Mouse (Mus musculus): ENCODE measurements around the gene Rcan1.

Gene Rcan1

DNA sequence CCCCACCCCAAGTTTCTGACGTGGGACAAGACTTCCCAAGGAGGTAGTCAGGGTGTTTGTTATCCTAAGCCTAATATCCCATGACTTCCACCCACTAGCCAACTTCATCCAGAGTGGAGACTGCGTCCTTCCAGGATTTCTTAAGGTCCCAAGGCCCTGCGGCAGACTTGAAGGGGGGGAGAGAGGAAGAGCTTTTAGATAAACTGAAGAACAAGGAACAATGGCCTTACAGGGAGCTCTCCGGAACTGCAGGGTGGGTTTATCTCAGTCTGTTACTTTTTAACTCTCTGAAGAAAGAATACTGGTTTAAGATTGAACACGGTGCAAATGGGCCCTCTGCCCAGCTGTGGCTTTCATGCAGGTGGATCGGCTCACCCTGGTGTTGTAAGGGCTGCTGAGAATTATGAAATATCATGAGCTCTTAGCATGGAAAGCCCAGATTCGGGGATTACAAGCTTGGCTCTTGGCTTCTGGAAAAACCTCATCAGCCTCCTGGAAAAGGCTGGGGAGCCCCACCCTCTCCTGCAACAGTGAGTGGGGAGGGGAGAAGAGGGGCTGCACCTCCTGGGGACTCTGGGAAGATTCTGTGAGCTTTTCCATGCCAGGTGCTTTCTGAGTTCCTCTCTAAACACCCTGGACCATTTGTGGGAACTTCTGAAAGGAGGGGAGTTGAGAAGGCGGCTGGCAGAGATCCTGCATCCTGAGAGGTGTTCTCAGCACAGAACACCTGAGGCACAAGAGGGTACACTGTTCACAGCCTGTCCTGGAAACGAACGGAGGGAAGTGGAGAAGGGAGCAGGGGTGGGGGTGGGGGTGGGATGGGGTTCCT lies 72.7 kb downstream of the Rcan1 start:
- DNase-seq, result no peak

DNA sequence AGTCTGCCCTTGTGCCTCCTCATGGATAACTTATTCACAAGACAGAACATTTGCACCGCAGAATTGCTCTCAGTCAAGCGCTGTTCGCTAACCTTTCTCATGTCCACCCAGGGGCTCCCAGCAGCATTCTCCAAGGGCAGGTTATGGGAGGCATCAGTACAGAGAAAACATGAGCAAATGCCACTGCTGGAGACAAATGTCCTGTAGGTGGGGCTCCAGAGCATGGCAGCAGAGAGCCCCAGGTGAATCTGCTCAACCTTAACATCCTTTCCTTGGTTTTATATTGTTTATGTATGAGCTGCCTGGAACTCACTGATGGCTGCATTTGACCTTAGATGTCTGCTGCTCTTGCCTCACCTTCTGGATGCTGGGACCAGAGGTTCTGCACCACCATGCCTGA lies 76.9 kb downstream of the Rcan1 start:
- no peak for DNase-seq

DNA sequence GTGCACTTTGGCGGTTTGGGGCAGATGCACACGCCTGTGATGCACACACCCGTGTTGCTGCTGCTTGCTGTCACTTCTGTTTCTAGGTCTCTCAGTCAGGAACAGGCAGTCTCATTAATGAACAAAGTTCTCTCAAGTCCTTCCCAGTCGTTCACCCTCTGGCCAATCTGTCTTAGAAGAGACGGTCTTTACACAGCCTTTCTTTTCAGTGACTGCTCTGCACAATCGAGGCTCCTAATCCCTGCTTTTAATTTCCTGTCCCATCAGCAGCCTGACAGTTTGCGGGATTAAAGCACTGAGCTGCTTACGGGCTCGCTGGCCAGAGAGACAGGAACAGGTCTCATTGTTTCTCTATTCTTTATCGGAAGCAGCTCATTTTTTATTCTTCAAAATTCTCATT lies 83.0 kb downstream of the Rcan1 start:
- DNase-seq, result no peak

DNA sequence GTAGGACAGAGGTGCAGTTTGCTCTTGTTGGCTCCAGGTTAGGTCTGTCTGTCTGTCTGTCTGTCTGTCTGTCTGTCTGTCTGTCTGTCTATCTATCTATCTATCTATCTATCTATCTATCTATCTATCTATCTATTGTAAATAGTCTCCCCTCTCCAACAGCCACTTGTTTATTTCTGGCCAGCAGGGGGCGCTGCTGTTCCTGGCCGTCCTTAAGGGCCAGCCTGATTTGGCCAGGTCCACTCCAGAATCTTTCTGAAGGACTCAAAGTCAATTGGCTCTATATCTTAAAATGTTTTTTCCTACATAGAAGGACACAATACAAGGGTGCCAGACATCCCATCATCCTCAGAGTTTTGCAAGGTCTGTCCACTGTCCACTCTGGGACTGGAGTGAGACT lies 85.6 kb downstream of the Rcan1 start:
- peak; percentile 83 to 85 for DNase-seq

DNA sequence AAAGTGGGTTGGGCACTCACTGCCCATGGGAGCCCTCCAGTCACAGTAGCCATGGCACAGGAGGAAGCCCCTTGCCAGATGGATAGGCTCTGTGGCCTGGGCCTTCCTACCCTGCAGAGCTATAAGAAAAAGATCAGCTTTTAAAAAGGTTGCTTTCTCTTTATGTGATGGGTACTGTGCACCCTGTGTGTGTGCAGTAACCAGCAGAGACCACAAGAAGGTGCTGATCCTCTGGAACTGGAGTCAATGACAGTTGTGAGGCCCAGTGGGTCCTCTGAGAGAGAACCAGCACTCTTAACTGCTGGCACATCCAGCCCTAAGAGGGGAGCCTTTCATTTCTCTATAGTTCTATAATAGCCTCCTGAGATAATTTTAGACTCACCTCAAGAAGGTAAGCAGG lies 87.3 kb downstream of the Rcan1 start:
- no peak for DNase-seq

DNA sequence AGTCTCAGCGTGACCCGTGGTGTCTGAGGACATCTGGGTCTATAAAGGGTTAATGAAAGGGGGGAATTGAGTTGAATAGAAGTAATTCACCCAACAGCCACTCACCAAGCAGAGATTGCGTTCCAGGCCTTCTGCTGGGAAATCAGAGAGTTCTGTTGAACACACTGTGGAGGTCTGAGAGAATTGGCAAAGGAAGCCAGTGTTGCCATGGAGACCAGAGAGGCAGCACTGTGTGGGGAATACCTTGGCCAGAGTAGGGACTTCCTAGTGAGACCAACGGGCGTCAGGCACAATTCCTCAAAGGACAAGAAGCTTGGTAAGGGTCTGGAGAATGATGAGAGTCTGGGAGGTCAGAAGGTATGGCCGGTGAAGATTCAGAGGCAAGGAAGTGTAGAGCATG lies 88.2 kb downstream of the Rcan1 start:
- peak; percentile 76 to 85 for DNase-seq

DNA sequence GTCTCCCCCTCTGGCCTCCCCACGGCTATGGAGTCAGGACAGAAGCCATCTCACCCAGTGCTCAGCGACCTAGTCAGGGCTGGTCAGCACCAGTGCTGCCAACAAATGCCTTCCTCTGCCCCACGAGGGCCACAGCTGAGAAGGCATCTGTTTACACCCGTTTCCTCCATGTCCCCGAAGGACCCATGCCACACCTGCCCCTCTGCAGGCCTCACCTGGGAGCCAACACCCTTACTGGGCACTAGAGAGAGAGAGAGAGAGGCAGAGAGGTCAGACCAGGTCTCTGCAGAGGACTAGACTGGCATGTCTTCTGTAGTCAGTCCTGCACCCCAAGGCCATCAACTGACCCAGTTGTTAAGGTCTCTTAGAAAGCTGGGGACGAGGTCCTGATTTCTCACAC lies 89.6 kb downstream of the Rcan1 start:
- no peak for DNase-seq

DNA sequence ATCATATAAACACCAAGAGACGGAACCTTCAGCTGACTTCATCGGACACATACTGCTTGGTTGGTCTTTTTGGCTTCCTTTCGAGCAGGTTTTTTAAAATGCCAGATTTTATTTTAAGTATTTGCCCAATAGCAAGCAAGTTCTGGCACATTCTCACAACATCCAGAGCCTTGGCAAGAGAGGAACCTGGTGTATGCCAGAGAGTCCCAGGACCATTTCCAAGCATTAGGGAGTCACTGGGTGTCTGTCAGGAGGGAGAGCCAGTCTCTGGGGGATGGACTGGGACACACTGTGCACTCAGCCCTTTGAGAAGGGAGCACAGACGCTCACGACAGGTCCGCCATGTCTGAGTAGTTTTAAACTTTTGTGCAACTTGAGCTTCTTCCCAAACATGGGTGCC lies 93.7 kb downstream of the Rcan1 start:
- peak in 1 of 2 experiments; percentile 41 for DNase-seq

DNA sequence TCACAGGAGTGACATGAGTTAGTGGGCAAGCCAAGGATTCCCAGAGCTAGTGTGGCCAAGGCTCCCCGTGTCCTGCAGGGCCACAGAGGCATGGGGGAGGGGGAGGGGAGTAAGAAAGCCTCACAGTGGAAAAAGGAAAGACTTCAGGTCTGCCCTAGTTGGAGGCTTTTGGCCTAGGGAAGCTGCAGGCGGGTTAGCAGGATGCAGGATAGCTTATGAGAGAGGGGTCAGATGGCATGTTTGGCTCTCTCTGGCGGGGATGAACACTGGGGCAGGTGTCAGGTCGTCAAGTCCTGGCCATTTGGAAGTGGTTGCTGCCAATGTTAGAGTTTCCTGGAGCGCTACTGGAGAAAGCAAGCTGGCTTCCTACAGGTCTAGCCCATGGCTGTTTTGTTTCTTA lies 99.0 kb downstream of the Rcan1 start:
- peak; percentile 77 to 83 for DNase-seq

DNA sequence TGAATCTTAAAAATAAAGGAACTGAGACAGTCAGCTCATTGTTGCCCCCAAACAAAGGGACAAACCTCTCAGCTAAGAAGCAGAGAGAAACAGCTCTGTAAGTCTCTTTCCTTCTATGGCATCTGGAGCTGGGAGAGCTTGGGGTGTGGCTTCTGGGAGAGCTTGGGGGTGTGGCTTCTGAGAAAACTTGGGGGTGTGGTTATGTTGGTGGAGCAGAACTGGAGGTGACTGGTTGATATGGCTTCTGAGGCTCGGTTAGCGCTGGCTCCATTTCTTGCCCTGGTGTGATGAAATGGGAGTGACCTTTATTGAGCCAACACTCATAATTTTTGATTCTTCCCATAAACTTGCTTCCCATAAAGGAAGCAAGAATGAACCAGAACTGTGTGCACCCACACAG lies 101.4 kb downstream of the Rcan1 start:
- no peak for DNase-seq

DNA sequence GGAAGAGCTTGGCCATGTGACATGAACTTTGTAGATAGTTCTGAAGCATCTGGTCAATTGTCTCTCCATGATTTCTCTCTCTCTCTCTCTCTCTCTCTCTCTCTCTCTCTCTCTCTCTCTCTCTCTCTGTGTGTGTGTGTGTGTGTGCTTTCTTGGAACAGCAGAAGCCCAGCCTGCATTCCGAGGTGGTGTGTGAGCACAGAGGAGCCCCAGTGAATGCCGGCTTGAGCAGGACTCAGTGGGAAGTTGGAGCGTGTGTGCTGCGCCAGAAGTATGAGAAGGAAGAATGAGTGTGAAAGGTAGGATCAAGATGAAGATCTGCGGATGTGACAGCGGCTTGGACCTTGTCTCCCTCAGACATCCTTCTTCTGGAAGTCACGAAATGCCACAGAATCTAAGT lies 105.2 kb downstream of the Rcan1 start:
- DNase-seq, result no peak

DNA sequence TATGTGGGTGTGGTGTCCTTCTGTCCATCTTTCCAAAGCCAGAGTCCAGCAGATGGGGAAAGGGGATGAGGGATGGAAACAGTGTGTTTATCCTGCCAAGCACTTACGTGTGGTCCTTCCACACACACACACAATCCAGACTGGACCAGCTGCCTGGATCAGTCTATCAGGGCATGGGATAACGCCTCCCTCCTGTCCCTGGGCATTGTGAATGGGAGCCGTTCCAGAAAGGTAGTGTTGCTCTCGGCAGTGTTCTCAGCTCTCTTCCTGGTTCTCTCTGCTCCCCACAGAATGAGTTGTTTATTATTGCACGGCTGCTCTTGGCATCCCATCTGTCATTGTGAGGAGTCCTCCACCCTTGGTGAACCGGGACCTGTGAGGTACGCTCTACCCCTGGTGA lies 110.0 kb downstream of the Rcan1 start:
- peak; percentile 72 to 78 for DNase-seq

DNA sequence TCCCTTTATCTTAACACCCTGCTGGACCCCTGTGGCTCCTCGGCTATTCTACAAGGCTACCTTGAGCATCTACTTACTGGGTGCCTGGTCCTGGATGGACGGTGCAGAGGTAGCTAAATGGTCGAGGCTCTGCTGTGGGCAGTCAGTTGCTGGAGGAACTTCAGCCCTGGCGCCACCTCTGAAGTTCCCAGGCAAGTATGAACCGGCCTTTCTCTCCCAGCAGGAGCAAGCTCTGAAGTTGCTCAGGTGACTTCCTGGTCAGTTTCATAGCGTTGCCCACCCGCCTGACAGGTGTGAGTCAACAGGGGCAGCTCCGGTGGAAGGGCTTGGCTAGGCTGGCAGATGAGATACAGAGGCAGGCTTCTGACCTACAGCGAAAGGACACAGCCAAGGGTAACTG lies 111.4 kb downstream of the Rcan1 start, which contains the start of gene Kcne1:
TSS of gene Kcne1 (minus strand) at position 240 of the 400 bp plus-strand sequence.
- DNase-seq, result no peak

DNA sequence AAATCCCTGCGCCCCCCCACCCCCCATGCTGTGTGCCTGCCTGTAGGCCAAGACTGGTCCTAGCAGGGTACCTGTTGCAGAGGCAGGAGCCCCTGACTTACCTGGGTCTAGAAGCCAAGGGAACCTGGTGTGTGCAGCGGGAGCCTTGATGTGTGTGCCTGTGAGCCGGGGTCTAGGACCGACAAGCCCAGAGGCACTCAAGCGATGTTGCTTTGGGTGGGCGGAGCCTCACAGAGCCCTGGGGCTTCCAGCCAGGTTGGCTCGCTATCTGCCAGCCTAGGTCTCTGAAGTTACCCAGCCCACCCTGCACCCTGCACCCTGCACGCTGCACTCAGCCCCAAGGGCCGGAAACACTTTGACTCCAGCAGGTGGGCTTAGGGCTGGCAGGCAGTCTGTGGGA lies 111.9 kb downstream of the Rcan1 start:
- peak in 1 of 2 experiments; percentile 49 for DNase-seq

DNA sequence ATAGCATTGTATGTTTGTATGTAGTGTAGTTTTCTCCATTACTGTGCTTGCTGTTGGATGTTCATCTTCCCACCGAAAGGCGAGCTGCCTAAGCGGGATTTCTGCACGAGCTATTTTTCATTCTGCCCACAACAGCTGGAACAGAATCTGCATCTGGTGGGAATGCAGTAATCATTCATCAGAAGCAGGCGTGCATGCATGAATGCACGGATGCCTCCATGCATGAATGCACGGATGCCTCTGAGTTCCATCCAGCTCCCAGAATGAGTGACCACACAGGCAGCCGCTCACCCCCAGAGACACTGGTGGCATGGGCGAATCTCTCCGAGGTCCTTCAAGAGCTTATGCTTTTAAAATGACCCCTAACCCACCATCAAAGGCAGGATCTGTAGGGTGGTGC lies 113.1 kb downstream of the Rcan1 start:
- peak in 1 of 2 experiments; percentile 41 for DNase-seq

DNA sequence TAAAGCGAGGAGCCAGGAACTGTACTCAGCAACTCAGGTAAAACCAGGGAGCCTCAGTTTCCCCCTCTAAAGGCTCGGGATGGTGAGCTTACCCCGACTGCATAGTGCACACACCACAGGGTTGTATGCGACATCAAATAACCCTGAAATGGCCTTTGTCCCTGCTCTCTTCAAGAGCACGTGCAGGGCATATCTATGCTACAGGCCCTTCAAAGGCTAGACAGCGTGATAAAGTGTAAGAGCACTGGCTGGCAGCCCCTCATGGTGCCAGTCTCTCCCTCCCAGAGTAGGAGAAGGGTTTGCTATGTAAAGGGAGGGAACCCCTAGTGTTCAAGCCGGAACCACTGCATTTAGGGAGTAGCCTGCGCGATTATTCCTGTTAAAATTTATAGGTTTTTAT lies 113.6 kb downstream of the Rcan1 start:
- DNase-seq, result no peak

DNA sequence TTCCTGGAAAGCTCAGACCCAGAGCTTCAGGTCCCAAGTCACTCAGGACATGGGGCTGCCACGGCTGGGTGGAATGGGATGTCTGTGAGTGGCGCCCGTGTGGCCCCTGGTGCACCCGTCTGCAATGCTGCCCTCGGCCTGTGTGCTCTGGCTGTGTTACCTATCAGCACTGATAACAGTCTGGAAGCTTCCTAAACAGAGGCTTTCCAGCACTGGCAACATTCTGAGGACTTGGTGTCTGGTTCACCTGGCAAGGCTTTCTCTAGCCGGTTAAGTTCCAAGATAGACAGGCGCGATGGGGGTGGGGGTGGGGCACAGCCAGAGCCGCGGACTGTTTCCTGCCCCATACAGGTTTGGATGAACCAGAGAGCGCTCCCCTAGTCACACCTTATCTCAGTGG lies 114.7 kb downstream of the Rcan1 start:
- DNase-seq, result no peak

DNA sequence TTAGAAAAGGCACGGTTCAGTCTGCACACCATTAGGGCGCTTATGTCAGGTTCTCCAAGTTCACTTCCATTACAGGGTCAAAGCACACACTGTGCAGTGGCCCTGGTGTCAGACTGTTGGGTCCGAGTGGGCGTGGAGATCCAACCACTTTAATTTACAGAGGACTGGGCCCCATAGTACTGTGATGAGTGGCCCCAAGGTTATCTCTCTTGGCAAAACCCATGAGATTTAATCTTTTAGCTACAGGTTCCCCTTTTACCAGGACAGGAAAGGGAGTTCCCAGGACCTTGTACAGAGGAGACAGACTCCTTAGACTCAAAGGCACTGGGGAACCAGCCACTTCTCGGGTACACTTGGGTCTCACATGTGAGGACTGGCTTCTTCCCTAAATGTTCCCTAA lies 115.3 kb downstream of the Rcan1 start:
- DNase-seq, result no peak

DNA sequence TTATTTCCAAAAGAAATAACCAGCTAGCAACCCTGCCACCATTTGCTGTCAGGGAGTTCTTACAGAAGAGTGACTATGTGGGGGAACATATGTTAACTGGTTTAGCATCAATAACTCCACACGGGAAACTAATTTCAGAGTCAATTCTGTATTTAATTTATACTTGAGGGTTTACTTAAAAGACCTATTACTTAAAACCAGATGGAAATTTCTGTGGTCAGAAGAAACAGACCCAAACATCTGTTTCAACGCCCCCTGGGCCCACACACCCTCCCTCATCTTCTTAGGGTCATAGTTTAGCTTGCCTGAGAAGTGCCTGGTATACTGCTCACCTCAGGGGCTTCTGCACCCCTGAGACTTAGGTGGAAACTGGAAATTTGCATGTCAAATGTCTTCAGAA lies 116.8 kb downstream of the Rcan1 start:
- no peak for DNase-seq

DNA sequence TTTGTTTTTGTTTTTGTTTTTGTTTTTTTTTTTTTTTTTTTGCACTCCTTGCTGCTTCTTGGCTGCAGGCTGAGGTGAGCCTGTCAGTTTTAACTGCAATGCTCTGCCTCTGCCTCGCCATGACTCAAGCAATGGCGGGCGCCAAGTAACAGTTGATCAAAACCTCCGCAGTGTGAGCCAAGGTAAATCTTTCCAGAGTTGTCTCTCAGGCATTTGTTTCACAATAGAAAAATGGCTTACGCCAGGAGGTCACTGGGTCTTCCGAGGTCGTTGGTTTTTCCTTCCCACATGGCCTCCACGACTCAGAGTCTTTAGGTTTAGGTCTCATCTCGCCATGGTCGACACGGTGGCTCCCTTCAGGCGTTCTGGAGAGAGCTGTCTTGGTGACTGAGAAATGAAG lies 117.4 kb downstream of the Rcan1 start:
- no peak for DNase-seq

DNA sequence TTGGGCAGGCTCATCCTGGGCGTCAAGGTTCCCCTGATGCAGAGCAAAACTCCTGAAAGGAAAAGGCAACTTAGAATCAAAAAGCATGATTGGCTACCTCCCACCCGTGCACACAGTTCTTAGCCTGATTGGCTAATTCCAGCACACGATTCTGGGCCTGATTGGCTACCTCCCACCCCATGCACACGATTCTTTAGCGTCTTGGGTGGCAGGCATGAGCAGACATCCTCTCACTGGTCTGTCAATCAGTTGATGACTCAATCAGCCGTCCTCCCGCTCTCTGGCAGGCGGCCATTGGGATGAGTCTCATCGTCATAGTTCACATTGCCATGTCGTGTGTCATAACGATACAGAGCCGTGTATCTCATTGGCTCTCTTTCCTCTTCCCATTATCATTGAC lies 121.7 kb downstream of the Rcan1 start:
- peak; percentile 91 for DNase-seq

DNA sequence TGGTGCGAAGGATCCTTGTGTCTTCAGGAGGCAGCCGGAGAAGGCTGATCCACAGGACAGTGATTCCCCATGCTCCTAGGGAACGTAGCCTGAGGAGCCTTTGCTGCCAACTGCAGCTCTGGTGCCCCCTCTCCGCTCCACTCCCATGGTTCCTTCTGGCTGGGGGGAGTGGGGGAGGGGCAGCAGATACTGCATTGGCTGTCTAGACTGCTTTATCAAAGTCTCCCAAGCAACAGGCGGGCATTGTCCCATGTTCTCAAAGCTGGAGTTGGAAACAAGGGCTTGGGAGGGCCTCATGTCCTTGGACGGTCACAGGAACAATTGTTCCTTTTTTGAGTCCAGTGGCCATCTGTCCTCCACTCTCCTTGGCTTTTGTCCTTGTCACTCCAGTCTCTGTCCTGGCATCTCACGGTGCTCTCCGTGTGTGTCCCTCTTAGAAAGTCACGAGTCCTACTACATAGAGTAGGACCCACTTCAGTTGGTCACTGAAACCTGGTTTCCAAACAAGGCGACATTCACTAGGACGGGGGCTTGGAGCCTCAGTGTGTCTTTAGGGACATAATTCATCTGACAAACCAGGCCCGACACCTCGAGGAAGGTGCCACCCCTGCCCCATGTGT lies 124.3 kb downstream of the Rcan1 start:
- DNase-seq, result peak; percentile 67 to 73

DNA sequence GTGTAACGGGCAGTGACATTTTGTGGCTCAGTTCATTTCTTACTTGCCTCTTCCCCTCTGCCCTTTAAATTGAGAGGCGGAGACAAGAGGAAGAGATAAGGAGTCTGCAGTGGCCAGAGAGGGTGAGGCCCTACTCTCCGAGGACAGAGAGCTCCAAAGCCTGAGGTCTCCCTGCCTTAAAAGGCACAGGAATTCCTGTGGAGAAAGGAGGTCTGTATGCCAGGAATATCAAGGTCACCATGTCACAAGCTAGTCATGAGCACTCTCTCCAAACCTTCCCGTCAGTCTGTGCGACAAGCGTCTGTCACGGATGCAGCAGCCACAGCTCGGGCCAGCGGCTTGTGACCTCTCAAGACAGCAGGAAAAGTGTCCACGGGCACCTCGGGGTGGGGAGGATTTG lies 125.5 kb downstream of the Rcan1 start:
- no peak for DNase-seq
